Mouse (Mus musculus) R1 (cell line): ENCODE results near the gene Naip2.

Source experiments
- DNase-seq: peaks from one replicate; pipeline ENCODE4 v3.0.0-alpha.2; 2018; ENCODE audit warnings: low read depth, low spot score

Naip2 gene

GRCm38 (mm10) chr13:100112218-100112972 is 89.5 kb downstream of the Naip2 start:
- peak; percentile 22 for DNase-seq

- DNase-seq = peak; percentile 73
Observed at GRCm38 (mm10) chr13:100107652-100108472, 94.0 kb downstream of the Naip2 start, which contains the start of gene Serf1. TSS of gene Serf1 (plus strand) at chr13:100108012.

- DNase-seq = peak; percentile 91
Observed at GRCm38 (mm10) chr13:100103748-100104254, 98.1 kb downstream of the Naip2 start, which contains the start of gene Bdp1. TSS of gene Bdp1 (minus strand) at chr13:100104070.

DNA sequence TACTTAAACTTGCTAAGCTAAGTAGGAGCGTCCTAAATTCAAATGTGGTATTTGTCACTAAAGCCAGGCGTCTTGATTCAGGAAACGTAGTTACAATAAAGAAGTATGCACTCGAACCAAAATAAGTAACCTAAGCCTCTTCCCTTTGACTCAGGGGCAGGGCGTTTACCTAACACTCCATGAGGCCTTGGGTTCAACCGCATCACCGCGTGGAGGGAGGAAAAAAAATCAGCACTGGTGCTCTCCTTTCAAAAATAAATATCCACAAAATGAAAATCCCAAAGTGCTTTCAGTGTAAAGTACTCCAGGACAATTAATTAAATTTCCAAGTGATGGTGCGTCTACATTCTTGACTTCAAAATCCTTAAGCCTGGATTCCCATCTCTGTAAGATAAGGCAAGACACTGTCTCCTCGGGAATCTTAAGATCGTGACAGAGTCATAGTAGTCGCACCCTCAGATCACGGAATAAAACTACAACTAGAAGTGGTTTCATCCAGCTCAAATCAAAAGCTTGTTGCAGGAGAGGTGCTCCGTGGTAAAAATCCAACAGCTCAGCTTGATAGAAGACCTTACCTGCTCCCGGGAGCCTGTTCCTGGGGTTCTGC is 98.7 kb downstream of the Naip2 start:
- DNase-seq = peak; percentile 33

DNA sequence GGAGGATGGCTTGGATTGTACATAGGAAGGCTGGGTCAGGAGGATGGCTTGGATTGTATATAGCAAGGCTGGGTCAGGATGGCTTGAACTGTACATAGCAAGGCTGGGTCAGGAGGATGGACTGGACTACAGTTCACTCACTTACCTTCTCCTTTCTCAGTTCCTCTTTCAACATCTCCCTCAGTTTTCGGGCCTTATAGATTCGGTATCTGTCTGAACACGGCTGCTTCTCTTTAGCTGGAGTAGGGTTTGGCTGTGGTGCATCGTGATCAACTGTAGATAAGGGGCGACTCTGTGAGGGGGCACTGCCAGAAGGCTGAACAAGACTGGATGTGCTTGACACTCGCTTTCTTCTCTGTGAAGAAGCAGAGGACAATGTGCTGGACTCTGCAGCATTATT is 103.1 kb downstream of the Naip2 start:
- no peak for DNase-seq
